Mouse (Mus musculus) embryo, embryonic 11 days (tissue): ENCODE results near the gene Gm10300.

Experiments
- DNase-seq: peaks from one replicate; pipeline ENCODE4 v3.0.0-alpha.2; 2015

Gene Gm10300

GRCm38 (mm10) chr4:132079555-132080275 is 5.2 kb downstream of the Gm10300 start:
- DNase-seq = peak; percentile 81

- DNase-seq = no peak
Measured at GRCm38 (mm10) chr4:132080492-132080983, 6.0 kb downstream of the Gm10300 start.

GRCm38 (mm10) chr4:132085114-132085513 is 10.6 kb downstream of the Gm10300 start:
- no peak for DNase-seq

- peak; percentile 81 for DNase-seq
Measured at GRCm38 (mm10) chr4:132088921-132089320, 14.4 kb downstream of the Gm10300 start.

- DNase-seq = no peak
Measured at GRCm38 (mm10) chr4:132093136-132093535, 18.6 kb downstream of the Gm10300 start.

- no peak for DNase-seq
Measured at GRCm38 (mm10) chr4:132093928-132094327, 19.4 kb downstream of the Gm10300 start.

- DNase-seq = no peak
Measured at GRCm38 (mm10) chr4:132095043-132095442, 20.5 kb downstream of the Gm10300 start.

- DNase-seq = no peak
Measured at GRCm38 (mm10) chr4:132099548-132099947, 25.1 kb downstream of the Gm10300 start.

GRCm38 (mm10) chr4:132101152-132101551 is 26.7 kb downstream of the Gm10300 start:
- no peak for DNase-seq

- DNase-seq = no peak
Measured at GRCm38 (mm10) chr4:132108221-132108620, 33.7 kb downstream of the Gm10300 start.

- peak; percentile 36 for DNase-seq
Measured at GRCm38 (mm10) chr4:132111227-132111626, 36.7 kb downstream of the Gm10300 start.

GRCm38 (mm10) chr4:132113411-132114095 is 39.1 kb downstream of the Gm10300 start:
- DNase-seq = peak; percentile 46

GRCm38 (mm10) chr4:132116315-132116714 is 41.8 kb downstream of the Gm10300 start:
- DNase-seq = no peak

GRCm38 (mm10) chr4:132119566-132119965 is 45.1 kb downstream of the Gm10300 start:
- DNase-seq = no peak

GRCm38 (mm10) chr4:132121674-132122073 is 47.2 kb downstream of the Gm10300 start:
- no peak for DNase-seq

- no peak for DNase-seq
Measured at GRCm38 (mm10) chr4:132123166-132123565, 48.7 kb downstream of the Gm10300 start.
